Mouse (Mus musculus) forebrain, embryonic 10.5 days (tissue): Measurements from ENCODE around the gene Prm2. TPM values are rescaled to one million over a fixed set of nuclear protein-coding genes. Genes with fewer than 3 reads are reported as not detected.

Experiments
- DNase-seq: peaks from one replicate; pipeline ENCODE4 v3.0.0-alpha.2; 2017; ENCODE audit warnings: low spot score; ENCODE audit errors: extremely low spot score
- H3K27ac ChIP-seq: fragments of 300-500 bp; sonication (generic); 2 replicates; pipeline ENCODE4 v1.5.1; 2016; ENCODE audit warnings: mild to moderate bottlenecking
- H3K27me3 ChIP-seq: fragments of 300-500 bp; sonication (generic); 2 replicates; pipeline ENCODE4 v1.6.1; 2016; ENCODE audit warnings: mild to moderate bottlenecking; ENCODE audit not compliant: poor library complexity, severe bottlenecking
- H3K36me3 ChIP-seq: fragments of 300-500 bp; sonication (generic); replicated peaks from 2 replicates; pipeline ENCODE4 v1.6.1; 2016; ENCODE audit warnings: mild to moderate bottlenecking, moderate library complexity
- H3K4me1 ChIP-seq: fragments of 300-500 bp; sonication (generic); 2 replicates; pipeline ENCODE4 v1.6.1; 2016
- H3K4me3 ChIP-seq: fragments of 300-500 bp; sonication (generic); 2 replicates; pipeline ENCODE4 v1.5.1; 2016; ENCODE audit warnings: mild to moderate bottlenecking, moderate library complexity
- H3K9me3 ChIP-seq: fragments of 300-500 bp; sonication (generic); 2 replicates; pipeline ENCODE4 v1.6.1; 2016; ENCODE audit warnings: mild to moderate bottlenecking, moderate library complexity
- whole genome bisulfite sequencing: fragments of 180-500 bp; shearing (Covaris S2); methylation state at CpG from one replicate; pipeline ENCODE4 v1.1.7; 2016; 5-methylcytosine and 5-hydroxymethylcytosine counted together
- polyA plus RNA-seq: library from polyadenylated mRNA; unstranded; fragments of >200 nt; fragmentation: Nextera tagmentation; extraction: Ambion mirVana; gene quantifications from 2 replicates; pipeline ENCODE4 v1.2.1, GENCODE M21; 2016

Prm2 gene
- polyA plus RNA-seq, 1 experiment from 2014 or later = not detected

GRCm38 (mm10) chr16:10764323-10764722, 31.6 kb downstream of the Prm2 start:
- Histone ChIP-seq H3K27ac (no peak overlapping the region), H3K9me3 (no peaks in the 10 kb centered on the region), H3K4me1 (0 out of 2 replicates have a peak, but pooled peaks cover 4% of the 10 kb centered on the region), H3K27me3 (no peaks in the 10 kb centered on the region), H3K4me3 (no peak overlapping the region), H3K36me3 (no peaks in the 10 kb centered on the region)
- no peak for DNase-seq
- 78% methylated on average over 2 of the region's 2 CpGs for WGBS

GRCm38 (mm10) chr16:10763540-10764264, 32.2 kb downstream of the Prm2 start:
- Histone ChIP-seq H3K27me3 (no peaks in the 10 kb centered on the region), H3K36me3 (no peaks in the 10 kb centered on the region), H3K4me1 (0 out of 2 replicates have a peak, but pooled peaks cover 4% of the 10 kb centered on the region), H3K27ac (no peak overlapping the region), H3K4me3 (no peak overlapping the region), H3K9me3 (no peaks in the 10 kb centered on the region)
- DNase-seq = no peak
- WGBS = 73% methylated on average over 6 of the region's 6 CpGs

GRCm38 (mm10) chr16:10762569-10763180, 33.3 kb downstream of the Prm2 start:
- Histone ChIP-seq H3K9me3 (no peaks in the 10 kb centered on the region), H3K4me3 (no peak overlapping the region), H3K36me3 (no peaks in the 10 kb centered on the region), H3K27me3 (no peaks in the 10 kb centered on the region), H3K4me1 (0 out of 2 replicates have a peak, but pooled peaks cover 4% of the 10 kb centered on the region), H3K27ac (no peak overlapping the region)
- 78% methylated on average over 5 of the region's 5 CpGs for WGBS
- no peak for DNase-seq

GRCm38 (mm10) chr16:10761182-10761581, 34.8 kb downstream of the Prm2 start:
- DNase-seq = no peak
- 71% methylated on average over 8 of the region's 8 CpGs for WGBS
- Histone ChIP-seq H3K9me3 (no peaks in the 10 kb centered on the region), H3K27me3 (no peaks in the 10 kb centered on the region), H3K27ac (no peak overlapping the region), H3K4me1 (0 out of 2 replicates have a peak, but pooled peaks cover 4% of the 10 kb centered on the region), H3K4me3 (no peak overlapping the region), H3K36me3 (no peaks in the 10 kb centered on the region)

GRCm38 (mm10) chr16:10756168-10756567, 39.8 kb downstream of the Prm2 start:
- H3K27me3 ChIP-seq = no peaks in the 10 kb centered on the region
- no peaks in the 10 kb centered on the region for H3K36me3 ChIP-seq
- no peak overlapping the region for H3K27ac ChIP-seq
- no peaks in the 10 kb centered on the region for H3K9me3 ChIP-seq
- DNase-seq = no peak
- 79% methylated on average over 6 of the region's 6 CpGs for WGBS
- H3K4me1 ChIP-seq = 0 out of 2 replicates have a peak, but pooled peaks cover under 1% of the 10 kb centered on the region
- no peak overlapping the region for H3K4me3 ChIP-seq

GRCm38 (mm10) chr16:10754521-10755296, 41.2 kb downstream of the Prm2 start:
- H3K36me3 ChIP-seq = no peaks in the 10 kb centered on the region
- H3K27me3 ChIP-seq = no peaks in the 10 kb centered on the region
- H3K27ac ChIP-seq = no peak overlapping the region
- no peak for DNase-seq
- 87% methylated on average over 3 of the region's 3 CpGs for WGBS
- no peaks in the 10 kb centered on the region for H3K9me3 ChIP-seq
- no peak overlapping the region for H3K4me3 ChIP-seq
- no peaks in the 10 kb centered on the region for H3K4me1 ChIP-seq

- no peak overlapping the region for H3K4me3 ChIP-seq
- H3K36me3 ChIP-seq = no peaks in the 10 kb centered on the region
- no peak overlapping the region for H3K27ac ChIP-seq
- no peaks in the 10 kb centered on the region for H3K9me3 ChIP-seq
- no peaks in the 10 kb centered on the region for H3K27me3 ChIP-seq
- no peaks in the 10 kb centered on the region for H3K4me1 ChIP-seq
- 74% methylated on average over 7 of the region's 7 CpGs for WGBS
- DNase-seq = no peak
These were observed 46.1 kb downstream of the Prm2 start for GRCm38 (mm10) chr16:10749824-10750223.

GRCm38 (mm10) chr16:10749226-10749625, 46.7 kb downstream of the Prm2 start:
- H3K4me1 ChIP-seq = peaks cover 1% of the 10 kb centered on the region
- no peak overlapping the region for H3K4me3 ChIP-seq
- 82% methylated on average over 7 of the region's 7 CpGs for WGBS
- no peak overlapping the region for H3K27ac ChIP-seq
- no peaks in the 10 kb centered on the region for H3K9me3 ChIP-seq
- no peaks in the 10 kb centered on the region for H3K36me3 ChIP-seq
- H3K27me3 ChIP-seq = no peaks in the 10 kb centered on the region
- DNase-seq = no peak

Other genes starting within 250 kb of the Prm2 start
- 2.3 and 2.7 TPM in 2 replicates for gene Socs1, start 10.6 kb downstream of the Prm2 start, polyA plus RNA-seq
- gene Tnp2, start 7.5 kb downstream of the Prm2 start, polyA plus RNA-seq = not detected in 2 replicates
- not detected in 2 replicates for gene Prm3, start 5.2 kb downstream of the Prm2 start, polyA plus RNA-seq
- not detected in 2 replicates for gene Prm1, start 9.7 kb upstream of the Prm2 start, polyA plus RNA-seq
- not detected in 2 replicates for gene Gm11172, start 16.8 kb upstream of the Prm2 start, polyA plus RNA-seq
- 5.0 and 5.2 TPM in 2 replicates for gene Rmi2, start 38.9 kb upstream of the Prm2 start, polyA plus RNA-seq